Mouse (Mus musculus) layer of hippocampus, adult 9-10 months (tissue): Measurements from ENCODE around the gene Mbtd1.

Experiments used
- DNase-seq: peaks from one replicate; pipeline ENCODE4 v3.0.0; 2022; ENCODE audit warnings: low spot score

Gene Mbtd1

DNA sequence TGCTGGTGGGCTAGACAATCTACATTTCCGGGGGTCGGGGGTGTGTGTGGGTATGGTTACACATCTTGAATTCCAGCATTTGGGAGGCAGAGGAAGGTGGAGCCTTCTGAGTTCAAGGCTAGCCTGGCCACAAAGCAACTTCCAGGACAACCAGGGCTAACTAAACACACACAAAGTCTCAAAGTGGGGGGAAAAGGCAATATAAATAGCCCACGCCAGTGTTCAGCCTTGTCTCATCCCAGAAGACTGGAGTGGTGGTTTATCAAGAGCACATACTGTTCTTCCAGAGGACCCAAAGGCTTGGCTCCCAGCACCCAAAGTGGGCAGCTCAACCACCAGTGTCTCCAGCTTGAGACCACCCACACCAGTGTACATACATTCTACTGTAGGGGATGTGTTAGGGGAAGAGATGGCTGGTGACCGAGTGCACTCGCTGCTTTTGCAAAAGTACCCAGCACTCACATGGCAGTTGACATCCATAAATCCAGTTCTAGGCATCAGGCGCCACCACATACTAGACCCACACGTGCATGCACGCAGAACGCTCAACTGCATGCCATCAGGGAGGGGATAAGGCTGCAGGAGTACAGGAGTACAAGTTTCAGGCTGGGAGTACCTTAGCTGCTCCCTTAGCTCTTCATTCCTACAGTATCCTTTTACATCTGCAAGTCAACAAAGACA, 63.4 kb downstream of the Mbtd1 start:
- no peak for DNase-seq

DNA sequence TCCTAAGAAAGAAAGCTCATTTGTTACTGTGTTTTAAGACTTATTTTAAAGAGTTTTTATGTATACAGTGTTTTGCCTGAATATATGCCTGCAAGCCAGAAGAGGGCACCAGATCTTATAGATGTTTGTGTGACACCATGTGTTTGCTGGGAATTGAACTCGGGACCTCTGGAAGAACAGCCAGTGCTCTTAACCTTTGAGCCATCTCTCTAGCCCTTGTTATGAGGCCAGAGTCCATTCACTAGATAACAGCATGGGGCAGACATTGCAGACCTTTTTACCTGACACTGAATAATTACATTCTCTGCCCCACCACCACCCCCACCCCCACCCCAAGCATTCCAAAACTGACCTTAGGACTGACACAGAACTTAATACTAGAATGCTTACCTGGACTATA, 64.4 kb downstream of the Mbtd1 start:
- DNase-seq, result no peak

DNA sequence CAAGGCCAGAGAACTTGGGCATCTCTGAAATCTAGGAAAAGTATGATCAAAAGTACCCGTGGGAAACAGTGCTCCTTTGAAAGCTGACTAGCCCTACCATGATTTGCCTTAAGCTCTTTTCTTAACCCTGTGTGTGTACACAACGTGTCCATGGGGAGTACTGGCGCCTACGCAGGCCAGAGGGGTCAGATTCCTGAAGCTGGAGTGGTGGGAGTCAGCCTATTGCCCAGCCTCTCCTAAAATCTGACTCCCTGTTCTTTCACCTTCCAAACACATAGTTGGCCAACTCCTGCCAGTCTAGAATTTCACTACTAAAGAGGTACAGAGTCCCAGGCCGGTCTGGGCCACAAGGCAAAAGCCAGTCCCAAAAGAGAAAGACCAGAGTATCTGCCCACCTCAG, 66.7 kb downstream of the Mbtd1 start:
- DNase-seq, result no peak

DNA sequence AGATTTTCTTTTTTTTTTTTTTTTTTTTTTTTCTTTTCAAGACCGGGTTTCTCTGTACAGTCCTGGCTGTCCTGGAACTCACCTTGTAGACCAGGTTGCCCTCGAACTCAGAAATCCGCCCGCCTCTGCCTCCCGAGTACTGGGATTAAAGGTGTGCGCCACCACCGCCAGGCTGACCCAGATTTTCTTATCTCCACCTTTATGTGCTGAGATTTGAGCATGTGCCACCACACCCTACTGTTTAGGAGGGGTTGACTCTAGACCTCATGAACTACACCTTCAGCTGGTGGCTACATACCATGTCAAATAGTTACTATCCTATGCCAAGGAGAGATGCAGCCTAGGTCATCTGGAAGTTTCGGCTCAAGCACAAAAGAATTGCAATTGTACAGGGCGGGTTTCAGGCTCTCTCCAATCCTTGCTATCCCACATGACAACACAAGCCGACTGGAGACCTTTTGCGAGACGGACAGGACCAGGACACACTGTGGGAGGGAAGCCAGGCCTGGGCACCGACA, 69.1 kb downstream of the Mbtd1 start:
- no peak for DNase-seq

DNA sequence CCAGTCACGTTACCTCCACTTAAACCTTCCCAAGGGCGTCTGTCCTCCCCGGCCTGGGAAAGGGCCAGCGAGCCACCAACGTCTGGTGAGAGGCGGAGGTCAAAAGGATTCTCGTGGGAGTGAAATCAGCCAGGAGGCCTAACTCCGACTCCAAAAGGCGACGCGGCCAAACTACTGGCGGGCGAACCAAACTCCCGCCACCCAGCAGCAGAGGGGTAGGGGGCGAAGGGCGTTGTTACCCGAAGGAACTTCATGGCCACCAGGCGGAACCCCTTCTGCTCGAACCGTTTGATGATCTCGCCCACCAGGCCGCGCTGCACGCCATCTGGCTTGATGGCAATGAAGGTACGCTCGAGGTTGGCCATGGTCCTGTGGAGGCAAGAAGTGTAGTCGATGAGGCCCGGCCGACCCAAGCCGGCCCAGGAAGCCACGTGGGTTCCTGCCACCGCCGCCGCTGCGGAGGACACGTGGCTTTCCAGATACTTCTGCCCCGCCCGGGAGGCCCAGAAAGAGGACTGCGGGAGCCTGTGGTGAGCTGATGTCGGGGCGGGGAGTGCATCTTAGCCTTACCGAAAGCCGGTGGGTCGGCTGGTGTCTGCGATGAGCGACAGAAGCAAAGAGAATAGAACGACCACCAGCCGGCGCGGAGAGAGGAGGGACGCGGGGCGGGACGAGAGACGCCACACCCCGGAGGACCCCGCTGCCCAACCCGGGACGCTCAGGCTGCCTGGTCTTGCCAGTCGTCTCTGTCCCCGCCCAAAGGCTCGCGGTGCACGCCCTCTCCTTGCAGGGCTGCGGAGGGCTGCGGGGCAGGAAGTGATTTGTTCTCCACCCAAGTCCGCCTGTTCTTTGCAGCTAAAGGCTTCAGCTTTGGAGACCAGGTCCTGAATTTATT, 69.9 kb downstream of the Mbtd1 start:
- DNase-seq, result peak; percentile 66

DNA sequence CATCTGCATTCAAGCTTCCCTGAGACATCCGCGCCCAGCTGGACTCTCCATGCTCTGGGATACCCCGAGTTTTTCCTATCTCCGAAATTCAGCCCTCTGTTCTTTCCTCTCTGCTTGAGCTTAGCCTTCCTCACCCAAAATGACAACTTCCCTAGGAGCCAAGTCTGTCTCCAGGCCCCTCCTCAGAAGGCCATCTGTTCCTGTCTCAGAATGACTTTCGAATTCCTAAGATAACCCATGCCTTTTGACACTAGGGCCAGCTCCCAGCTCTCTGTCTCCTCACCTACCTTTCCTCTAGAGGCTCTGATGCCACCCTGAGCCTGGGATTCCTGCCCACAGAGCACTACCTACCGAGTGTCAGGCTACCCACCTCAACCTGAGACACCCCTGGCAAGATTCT, 70.5 kb downstream of the Mbtd1 start, which contains the start of gene Nme2:
Nme2 (minus strand) TSS at position 101 of the 400 bp plus-strand sequence.
- DNase-seq, result no peak

DNA sequence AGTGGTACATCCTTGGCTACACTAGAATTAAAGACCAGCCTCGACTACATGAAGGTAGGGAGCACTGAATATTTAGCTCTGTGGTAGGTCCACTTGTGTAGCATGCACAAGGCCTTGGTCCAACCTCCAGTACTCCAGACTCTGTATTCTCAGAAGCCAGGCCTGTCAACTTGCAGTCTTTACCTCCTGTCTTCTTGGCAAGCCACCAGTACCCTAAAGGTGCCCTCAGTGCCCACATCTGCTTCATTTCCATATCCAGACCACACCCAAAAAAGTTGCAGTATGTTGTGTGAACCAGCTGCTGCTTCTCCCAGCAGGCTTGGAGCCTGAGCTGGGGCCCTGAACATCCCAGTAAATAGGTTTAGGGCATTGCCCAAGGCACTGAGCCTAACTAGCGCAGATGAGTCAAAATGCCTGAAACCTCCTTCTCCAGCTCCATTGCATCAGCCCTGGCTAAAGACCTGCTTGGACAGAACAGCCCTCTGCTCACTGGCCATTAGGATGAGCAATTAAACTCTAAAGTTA, 71.4 kb downstream of the Mbtd1 start:
- DNase-seq, result no peak

DNA sequence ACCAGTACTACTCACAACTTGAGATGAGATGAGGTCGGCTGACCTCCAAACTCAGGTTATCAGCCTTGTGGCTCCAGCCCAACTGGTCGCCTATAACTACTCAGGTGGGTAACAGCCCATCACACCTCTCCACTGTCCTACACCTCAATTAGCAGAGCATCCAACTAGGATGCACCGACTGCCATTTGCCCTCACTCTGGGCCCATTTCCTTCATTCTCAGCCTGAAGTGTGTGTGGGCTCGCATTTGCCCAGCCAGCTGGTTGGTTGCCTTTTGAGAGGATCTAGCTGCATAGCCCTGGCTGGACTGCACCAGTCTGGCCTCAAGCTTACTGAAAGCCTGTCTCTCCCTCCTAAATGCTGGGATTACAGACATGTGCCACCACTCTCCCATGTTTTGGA, 72.1 kb downstream of the Mbtd1 start:
- no peak for DNase-seq

DNA sequence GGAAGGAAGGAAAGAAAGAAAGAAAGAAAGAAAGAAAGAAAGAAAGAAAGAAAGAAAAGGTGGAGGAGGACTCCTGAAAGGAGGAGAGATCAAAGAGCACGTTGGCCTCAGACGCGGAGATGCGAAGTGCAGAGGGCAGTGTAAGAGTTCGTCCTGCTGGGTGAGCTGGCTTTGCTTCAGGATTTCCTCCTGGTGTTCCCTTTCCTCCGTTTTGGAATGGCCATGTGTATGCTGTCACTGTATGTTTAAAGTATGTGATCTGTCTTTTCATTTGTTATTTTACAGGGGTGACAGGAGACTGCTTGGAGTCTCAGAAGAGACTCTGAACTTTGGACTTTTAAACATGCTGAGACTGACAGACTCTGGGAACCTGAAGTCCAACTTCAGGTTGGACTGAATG, 75.8 kb downstream of the Mbtd1 start:
- DNase-seq, result no peak

DNA sequence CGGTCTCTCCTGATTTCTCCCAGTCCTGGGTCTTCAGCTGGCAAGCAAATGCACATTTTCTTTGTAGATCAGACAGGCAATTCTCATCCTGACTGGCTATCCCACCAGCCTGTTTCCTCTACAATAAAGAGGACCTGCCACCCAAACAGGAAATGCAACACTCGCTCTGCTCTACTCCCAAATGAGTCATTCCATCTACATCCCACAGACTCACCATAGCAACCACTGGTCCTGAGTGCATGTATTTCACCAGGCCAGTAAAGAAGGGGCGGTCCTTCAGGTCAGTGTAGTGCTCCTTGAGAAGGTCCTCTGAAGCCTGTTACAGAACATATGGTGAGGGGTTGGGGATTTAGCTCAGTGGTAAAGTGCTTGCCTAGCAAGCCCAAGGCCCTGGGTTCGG, 77.4 kb downstream of the Mbtd1 start:
- DNase-seq, result no peak

DNA sequence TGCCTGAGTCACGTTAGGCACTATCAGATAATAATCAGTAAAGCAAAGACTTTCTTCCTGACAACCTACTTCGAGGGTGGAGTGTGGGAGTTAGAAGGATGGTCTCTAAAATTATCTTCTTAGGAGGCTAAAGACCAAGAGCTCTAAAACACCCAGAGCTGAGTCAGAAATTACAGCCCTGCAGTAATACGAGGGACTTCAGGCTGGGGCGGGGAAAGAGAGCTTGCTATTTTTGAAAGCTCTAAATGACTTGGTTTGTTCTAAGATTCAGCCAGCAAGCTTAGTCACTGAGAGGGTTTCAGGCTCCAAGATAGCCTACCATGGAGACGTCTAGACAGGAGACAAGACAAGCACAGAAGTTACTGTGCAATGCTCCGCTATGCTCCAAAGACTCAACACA, 79.7 kb downstream of the Mbtd1 start:
- DNase-seq, result no peak

DNA sequence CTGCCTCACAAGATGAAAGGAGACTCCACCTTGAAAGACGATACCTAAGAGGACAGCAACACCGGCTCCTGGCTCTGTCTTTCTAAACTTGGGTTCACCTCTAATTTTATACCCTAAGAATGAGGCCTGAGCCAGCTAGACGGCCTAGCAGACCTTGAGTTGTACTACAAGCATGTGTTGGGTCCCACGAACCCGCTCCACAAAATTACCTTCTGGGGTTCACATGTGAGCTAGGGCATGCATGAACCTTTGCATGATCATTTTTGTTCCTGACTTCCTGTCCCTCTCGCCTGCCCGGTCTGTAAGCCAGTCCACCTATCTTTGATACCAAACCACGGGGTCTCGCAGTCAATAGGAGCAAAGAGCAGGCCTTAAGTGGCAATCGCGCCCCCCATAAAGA, 81.7 kb downstream of the Mbtd1 start:
- DNase-seq, result no peak

DNA sequence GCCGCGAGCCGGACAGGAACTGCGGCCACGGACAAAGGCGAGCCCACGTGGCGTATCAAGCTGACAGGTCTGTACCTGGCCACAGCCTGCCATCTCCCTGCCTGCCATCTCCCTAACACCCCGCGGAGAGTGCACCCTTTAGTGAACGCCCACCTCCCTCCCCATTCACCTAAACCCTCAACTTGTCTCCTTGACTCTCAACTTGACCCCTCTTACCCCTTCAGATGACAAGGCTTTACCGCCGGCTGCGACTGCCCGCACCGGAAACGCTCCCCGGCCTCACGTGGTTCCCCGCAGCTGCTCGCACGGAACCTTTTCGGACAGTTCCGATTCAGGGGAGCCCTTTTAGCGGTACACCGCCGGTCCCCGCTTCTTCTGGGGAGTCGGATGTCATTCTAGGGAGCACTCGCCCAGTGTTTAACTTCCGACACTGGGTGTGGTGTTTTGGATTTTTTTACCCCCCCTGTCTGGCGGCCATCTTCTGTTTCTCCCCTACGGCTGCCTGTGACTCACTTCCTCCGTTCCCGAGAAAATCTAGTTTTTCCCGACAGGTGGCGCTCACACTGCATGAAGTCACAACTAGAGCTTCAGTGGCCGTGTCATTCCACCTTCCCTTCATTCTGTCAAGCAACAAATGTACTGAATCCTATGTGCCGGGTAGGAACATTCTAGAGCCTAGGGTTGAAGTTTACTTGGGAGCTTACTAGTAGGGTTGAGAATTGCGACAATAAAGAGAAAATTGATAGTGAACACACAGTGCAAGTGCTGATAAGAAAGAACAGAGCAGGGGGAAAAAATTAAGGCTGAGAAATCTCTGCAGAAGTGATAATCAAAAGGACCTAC, 82.6 kb downstream of the Mbtd1 start, which contains the start of the genes Gm20390 and Nme1:
Gm20390 (minus strand) TSS at position 289 of the 843 bp plus-strand sequence.
Nme1 (minus strand) TSS at position 517 of the 843 bp plus-strand sequence.
- peak; percentile 99 for DNase-seq

DNA sequence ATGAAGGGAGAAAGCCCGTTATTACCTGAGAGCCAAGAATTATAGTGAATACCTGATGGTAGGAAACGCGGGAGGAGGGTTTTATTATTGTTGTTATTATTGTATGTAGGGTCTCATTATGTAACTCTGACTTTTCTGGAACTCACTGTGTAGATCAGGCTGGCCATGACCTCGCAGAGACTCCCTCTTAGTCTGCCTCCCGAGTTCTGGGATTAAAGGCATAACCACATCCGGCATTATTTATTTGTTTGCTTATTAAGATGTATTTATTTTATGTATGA, 83.1 kb downstream of the Mbtd1 start:
- no peak for DNase-seq

DNA sequence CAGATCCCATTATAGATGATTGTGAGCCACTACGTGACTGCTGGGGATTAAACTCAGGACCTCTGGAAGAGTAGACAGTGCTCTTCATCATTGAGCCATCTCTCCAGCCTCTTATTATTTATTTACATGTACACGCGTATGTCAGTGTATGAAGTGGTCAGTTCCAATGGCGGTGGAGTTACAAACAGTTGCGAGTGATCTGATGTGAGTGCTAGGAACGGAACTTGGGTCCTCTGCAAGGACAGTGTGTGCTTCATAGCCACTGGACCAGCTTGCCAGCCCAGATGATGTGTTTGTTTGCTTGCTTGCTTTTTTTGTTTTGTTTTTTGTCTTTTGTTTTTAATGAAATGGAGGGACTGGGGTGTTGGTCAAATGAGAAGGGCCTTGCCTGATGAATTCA, 83.5 kb downstream of the Mbtd1 start:
- no peak for DNase-seq

DNA sequence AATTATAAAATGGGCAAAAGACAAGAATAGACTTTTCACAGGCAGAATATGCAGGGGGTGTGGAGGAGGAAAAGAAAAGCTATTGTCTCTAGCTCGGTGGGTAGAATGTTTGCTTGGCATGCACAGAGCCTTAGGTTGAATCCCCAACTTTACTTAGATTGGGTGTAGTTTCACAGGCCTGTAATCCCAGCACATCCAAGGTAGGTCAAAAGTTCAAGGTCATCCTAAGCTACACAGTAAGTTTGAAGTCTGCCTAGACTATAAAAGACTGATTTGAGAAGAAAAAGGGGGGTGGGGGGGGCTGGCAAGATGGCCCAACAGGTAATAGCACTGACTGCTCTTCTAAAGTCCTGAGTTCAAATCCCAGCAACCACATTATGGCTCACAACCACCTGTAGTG, 84.1 kb downstream of the Mbtd1 start:
- DNase-seq, result no peak

DNA sequence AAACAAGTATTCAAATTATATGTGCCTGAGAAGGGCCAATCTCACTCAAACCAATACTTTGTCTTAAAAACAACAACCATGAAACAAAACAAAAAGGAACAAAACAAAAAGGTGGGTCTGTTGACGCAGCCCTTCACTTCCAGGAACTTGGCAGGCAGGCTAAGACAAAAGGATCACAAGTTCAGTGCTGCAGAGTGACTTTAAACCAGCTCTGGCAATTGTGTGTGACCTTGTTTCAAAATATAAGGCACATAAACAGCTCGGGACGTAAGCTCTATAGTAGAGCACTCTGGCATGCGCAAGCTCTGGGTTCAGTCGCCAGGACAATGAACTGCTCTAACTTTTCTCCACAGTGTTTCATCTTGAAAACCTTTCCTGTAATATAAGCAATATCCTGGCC, 87.3 kb downstream of the Mbtd1 start:
- DNase-seq, result no peak

DNA sequence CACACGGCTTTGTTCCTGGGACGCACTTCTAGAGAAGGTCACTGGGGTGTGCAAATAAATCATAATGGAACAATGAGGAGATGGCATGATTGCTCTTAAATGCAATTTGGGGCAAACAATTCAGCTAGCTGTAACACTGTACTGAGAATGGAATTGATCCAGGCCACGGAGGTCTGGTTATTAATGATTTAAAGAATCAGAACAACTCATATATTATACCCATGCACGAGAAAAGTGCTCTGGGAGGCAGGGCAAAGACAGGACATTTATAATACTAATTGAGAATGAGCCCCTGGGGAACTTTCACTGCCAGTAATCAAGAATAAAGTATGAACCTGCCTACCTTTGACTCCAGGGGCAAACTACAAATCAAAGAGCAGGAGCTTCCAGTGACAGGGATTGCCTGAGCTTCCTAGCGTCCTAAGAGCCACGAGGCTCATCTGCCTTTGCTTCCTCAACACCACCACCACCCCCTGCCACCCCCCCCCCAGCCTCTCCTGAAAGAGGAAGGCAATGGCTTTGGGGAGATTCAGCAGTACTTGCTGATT, 93.9 kb downstream of the Mbtd1 start:
- no peak for DNase-seq

DNA sequence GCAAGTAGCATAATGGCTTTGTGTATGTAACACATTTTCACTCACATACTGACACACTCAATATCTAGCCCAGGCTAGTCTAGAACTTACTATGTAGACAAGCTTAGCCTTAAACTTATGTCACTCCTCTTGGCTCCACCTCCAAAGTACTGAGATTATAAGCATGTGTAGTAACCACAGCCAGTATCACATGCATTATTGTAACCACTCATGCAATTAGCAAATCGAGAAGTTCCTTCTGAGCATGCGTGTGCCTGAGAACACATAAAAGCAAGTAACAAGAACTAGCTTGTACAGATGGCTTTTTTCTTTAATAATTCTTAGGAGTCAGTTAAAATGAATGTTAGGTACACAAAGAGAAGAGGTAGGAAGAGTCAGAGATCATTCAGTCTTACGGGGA, 99.0 kb downstream of the Mbtd1 start:
- DNase-seq, result no peak

DNA sequence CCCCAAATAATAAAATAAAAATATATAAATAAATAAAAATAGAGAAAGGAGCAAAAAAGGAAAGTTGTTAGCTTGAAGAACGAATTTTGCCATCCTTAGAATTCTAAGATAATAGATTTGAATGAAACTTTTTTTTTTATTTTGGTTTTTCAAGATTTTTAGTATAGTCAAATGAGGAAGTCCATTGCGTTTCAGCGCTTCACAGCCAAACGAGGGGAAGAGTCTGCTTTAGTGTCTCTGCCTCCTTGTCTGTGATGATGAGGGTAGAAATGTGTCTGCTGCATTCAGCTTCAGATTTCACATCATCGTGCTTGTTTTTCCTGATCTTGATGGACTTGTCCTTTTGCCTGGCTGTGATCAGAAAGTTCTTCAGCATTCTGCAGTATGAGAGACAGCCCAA, 99.6 kb downstream of the Mbtd1 start:
- no peak for DNase-seq

DNA sequence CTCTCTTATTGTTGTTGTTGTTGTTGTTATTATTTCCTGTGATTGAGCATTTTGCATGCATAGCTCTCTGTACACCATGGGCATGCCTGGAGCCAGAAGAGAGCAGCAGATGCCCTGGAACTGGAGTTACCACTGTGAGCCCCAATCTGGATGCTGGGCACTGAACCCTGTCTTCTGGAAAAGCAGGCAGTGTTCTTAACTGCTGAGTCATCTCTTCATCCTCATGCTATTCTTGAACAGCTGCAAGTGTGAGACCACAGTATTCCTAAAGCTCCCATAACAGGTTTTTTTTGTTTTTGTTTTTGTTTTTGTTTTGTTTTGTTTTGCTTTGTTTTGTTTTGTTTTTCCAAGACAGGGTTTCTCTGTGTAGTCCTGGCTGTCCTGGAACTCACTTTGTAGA, 100.6 kb downstream of the Mbtd1 start:
- DNase-seq, result no peak

DNA sequence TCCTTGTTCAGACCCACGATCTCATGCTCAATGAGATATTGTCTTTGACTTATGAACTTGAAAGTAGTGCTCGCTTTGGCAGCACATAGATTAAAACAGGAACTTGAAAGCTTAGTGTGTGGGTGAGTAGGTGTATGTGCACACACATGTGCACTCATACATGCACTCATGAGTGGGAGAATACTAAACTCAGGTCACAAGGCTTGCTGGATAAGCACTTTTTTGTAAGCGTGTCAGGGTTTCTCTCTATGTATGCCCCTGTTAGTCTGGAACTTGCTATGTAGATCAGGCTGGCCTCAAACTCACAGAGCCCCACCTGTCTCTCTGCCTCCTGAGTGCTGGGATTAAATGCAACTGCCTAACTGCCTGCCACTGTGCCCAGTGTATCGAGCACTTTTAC, 101.4 kb downstream of the Mbtd1 start:
- no peak for DNase-seq
